Mouse (Mus musculus): ENCODE results near the gene Gsg1l.

Gsg1l gene

GRCm38 (mm10) chr7:125983902-125984841 lies 98.0 kb downstream of the Gsg1l start:
- DNase-seq (ENCODE audit: low read depth, low spot score): no peak

DNA sequence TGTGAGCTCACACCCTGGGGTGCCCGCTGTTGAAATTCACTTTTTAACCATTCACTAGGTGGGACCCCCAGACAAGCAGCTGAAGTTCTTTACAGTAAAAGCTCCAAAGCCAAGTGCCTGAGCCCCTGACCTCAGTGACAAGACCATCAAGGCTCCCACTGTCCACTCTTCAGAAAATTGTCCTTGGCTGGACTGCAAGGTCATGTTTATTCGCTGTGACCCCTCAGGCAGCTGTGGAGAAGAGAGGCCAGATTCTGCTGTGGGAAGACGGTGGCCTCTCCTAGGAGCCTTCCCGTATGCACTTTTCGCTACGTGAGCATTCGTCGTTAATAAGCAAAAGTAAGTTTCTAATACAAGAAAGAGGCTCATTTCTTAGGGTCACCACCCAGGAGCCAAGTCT lies 102.6 kb downstream of the Gsg1l start:
- no peak for DNase-seq (ENCODE audit: low read depth, low spot score)

- no peak for DNase-seq (ENCODE audit: low read depth, low spot score)
These were observed 105.5 kb downstream of the Gsg1l start for GRCm38 (mm10) chr7:125976695-125977094.

DNA sequence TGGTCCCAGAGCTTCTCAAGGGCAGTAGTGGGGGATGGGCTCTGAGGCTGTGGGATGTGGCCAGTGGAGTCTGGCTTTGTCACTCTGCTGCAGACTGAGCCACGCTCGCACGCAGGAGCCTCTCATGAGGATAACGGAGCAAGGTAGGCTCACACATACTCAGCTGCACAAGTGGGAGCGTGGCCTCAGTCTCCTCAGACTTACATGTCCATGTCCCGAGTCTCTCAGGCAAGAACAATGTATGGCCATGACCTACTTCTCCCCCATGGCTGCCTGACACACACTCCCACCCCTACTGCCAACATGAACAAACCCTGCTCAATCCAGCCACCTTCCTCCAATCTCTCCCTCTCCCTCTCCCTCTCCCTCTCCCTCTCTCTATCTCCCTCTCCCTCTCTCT lies 106.8 kb downstream of the Gsg1l start:
- no peak for DNase-seq (ENCODE audit: low read depth, low spot score)

GRCm38 (mm10) chr7:125973874-125974273 lies 108.3 kb downstream of the Gsg1l start:
- DNase-seq (ENCODE audit: low read depth, low spot score): no peak

DNA sequence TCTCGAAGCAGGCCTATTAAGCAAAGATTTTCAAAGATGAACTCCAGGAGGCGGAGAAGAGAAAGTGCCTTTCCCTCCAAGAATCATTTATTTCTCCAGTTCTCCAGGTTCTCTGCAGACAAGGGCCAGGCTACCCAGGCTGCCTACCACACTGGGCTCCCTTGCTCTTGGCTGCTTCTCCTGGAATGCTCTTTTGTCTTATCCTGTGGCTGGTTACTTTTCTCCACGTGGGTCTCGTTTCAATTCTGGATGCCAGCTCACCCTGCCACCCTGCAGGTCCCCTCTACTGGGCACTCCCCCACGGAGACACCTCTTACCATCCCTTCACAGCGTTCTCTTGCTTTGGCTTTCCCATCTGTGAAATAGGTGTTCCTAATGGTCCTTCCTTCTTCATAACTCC lies 109.4 kb downstream of the Gsg1l start:
- no peak for DNase-seq (ENCODE audit: low read depth, low spot score)

DNA sequence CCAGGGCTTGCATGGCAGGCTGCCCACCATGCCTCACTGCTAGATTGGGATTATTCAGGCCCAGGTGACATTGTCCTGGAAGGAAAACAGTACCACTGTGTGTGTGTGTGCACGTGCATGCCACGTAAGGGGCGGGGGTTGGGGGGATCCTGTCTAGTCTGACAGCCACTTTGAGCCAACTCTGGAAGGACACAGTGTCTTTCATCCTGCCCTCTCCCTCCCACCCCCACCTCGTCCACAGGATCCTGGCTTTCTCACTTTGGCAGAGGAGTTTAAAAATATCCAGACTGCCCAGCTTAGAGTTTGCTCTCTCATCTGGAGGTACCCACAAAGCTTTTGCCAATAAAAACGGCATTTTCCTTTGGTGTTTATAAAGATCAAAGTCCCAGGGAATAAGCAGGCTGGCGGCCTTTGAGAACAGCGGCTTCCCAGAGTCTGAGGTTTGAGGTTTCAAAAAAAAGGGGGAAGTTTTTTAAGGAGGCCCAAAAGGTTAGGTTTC lies 110.0 kb downstream of the Gsg1l start:
- no peak for DNase-seq (ENCODE audit: low read depth, low spot score)

GRCm38 (mm10) chr7:125969076-125969475 lies 113.1 kb downstream of the Gsg1l start:
- DNase-seq (ENCODE audit: low read depth, low spot score): no peak

DNA sequence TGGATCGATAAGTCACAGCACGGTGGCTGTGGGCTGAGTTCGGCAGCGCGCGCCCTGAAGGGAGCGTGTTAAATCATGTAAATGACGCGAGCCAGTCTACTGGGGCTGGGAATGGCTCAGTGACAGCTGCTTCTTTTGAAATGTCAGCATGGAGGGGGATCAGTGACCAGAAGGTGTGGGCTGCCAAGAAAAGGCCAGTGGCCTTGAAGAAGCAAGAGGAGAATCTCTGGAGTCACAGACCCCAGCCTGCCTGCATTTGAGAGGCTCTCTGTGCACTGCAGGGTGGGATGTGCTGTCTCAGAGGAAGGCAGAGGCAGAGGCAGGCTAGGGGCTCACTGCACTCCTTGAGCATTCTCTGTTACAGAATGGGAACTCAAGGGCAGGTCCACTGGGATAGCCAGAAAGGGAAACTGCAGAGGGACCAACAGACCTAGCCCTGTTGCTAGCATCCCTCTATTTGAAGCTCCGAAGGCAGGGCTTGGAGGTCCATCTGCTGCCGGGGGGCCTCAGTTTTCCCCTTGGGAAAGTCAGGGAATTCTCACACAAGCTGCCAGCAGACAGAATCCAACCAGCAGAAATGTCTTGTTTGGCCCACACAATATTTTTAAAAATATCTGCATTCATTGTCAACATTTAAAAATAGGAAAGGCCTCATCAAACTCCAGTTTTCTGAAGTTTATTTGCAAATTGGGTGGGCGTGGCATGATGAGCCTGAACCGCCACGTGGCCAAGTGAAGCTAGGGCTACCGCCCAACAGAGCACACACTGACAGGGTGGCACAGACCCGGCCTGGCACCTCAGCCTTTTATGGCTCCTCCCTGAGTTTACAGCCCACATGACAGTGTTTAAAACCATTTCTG lies 115.6 kb downstream of the Gsg1l start:
- no peak for DNase-seq (ENCODE audit: low read depth, low spot score)

- no peak for DNase-seq (ENCODE audit: low read depth, low spot score)
These were observed 118.1 kb downstream of the Gsg1l start for GRCm38 (mm10) chr7:125964087-125964607.

DNA sequence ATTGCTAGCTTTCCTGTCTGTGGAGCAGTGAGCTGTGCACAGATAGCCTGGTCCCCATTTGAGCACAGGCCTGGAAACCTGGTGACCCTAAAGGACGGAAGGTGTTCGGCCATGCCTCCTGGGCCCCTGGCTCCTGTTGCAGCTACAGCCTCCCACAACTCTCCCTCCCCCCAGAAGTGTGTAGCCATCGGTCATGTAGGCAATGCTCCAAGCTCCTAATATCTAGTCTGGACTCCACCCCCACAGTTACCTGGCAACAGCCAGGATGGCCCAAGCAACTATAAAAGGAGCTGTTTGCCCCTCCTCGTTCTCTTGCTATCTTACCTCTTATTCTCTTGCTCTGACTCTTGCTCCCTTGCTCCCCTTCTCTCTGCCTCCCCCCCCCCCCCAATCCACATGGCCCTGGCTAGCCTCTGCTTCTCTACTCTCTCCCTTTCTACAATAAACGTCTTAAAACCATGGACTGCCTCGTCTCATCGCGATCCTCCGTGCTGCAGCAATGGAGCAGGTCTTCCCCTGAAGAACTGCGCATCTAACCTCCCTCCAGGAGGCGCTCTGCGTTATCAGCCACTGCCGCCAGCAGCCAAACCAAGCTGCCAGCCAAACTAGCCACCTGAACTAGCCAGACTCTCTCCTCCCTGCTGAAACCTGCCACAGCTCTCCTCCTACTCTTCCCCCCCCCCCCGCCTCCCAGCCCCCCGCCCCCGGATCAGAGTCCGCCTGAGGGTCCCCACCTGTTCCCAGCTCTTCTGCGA lies 122.7 kb downstream of the Gsg1l start:
- DNase-seq (ENCODE audit: low read depth, low spot score): no peak

GRCm38 (mm10) chr7:125958856-125959255 lies 123.4 kb downstream of the Gsg1l start:
- no peak for DNase-seq (ENCODE audit: low read depth, low spot score)

GRCm38 (mm10) chr7:125954994-125955393 lies 127.2 kb downstream of the Gsg1l start:
- DNase-seq (ENCODE audit: low read depth, low spot score): no peak

DNA sequence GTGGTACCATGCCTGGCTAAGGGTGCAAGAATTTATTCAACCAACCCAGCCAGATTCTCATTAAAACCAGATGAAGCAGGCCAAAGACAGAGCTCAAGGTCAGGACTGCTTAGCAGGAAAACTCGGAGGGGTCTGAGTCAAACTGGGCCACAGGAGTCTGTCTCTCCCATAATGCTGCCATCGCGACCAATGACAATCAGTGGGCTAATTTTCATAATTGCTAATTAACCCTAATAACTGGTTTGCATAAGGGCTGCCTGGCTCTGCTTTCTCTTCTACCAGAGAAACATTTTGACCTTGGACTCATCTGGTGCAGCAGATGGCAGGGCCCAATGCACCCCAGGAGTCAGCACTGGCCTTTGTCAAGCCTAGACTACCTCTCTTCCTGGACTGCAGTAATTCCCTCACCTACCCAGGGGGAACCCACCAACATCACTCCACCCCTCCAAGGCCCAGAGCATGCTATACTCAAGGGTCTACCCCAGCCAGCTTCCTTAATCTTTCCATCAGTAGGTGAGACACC lies 127.8 kb downstream of the Gsg1l start:
- no peak for DNase-seq (ENCODE audit: low read depth, low spot score)

GRCm38 (mm10) chr7:125953844-125954243 lies 128.4 kb downstream of the Gsg1l start:
- DNase-seq (ENCODE audit: low read depth, low spot score): no peak

DNA sequence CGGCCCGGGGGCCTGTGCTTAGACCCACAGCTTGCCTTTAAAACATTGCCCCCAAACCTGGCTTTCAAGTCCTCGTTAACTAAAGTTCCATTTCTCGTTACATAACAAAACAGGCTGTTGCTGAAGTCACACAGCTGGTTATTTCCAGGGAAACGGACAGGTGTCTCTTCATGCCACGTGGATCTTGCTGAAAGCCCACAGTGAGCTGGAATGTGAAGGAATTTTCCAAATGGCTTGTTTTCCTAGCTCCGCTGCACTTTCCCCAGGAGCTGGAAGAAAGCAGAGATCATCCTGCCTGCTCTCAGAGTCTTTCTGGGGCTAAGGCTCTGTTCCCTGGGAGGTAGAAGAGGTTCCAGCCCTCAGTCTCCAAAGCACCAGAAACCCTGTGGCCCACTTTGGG lies 130.3 kb downstream of the Gsg1l start:
- no peak for DNase-seq (ENCODE audit: low read depth, low spot score)

DNA sequence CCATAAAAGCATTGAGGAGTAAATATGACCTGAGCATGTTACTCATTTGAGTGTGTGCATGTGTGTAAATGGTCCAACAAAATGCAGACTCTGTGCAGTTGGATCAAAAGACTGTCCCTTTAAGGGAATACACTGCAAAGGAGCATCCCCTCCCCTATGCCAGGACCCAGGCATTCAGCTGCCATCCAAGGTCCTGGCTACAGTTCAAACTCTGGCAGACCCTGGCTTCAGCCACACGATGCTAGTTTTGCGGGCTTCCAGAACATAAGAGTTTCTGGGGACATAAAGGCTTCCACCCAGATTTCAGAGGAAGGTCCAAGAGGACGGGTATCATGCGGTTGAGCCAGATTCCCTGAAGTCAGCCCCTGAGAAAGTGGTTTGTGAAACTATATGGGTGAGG lies 133.2 kb downstream of the Gsg1l start:
- DNase-seq (ENCODE audit: low read depth, low spot score): no peak

- DNase-seq (ENCODE audit: low read depth, low spot score): no peak
These were observed 136.3 kb downstream of the Gsg1l start for GRCm38 (mm10) chr7:125945915-125946314.

DNA sequence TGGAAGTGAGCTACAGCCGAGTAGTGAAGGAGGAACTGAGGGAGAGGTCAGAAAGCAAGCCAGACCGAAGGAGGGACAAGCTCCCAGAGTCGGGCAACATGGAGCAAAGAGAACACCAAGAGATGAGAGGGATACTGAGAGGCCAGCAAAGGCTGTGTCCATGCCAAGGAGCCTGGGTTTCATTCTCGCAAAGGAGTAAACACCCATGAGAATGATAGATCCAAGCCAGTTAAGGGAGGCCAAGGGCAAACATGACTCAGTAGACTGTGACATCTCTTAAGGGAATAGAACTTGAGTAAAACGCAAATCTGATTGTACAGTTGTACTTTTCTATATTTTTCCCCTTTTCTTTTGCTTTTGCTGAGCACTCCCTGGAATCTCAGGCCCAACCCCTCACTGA lies 137.6 kb downstream of the Gsg1l start:
- DNase-seq (ENCODE audit: low read depth, low spot score): no peak

DNA sequence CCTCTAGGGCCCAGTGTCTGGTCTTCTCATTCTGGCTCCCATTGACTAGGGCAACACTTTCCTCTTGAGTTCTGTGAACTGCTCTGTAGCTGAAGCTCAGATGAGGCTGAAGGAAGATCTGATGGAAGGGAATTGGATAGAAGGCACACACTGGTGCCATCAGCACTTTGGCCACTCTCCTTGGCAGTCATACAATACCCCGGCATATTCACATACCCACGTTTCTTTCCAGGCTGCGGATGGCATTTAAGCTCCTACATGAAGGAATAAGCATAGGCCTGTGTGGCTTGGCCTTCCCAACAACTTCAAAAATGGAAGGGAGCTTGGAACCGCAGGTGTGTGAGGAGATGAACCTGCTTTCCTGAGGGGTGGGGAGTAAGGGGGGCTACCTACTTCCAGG lies 138.7 kb downstream of the Gsg1l start:
- no peak for DNase-seq (ENCODE audit: low read depth, low spot score)

Measured in CD4-positive, CD25-positive, alpha-beta regulatory T cell, adult 2 months (primary cell).